Mouse (Mus musculus): ENCODE data around the gene Gm28230.

GRCm38 (mm10) chr2:74704393-74704998 lies 22.0 kb upstream of the Gm28230 start, which contains the start of gene Hoxd8:
- TF ChIP-seq CTCF (IDR thresholded peaks at IDR 0.05) (no peak), POLR2A (IDR thresholded peaks at IDR 0.05; ENCODE audit: insufficient read depth, low read depth, low read length) (no peak)
